Mouse (Mus musculus) erythroid progenitor cell, adult 5-6 weeks (primary cell): ENCODE results near the gene Nup98. TPM values are rescaled to one million over a fixed set of nuclear protein-coding genes. Genes with fewer than 3 reads are reported as not detected.

Experiments used
- ATAC-seq: replicated peaks from 2 replicates; pipeline ENCODE4 v1.8.0; 2016; ENCODE audit warnings: moderate number of reproducible peaks, mild to moderate bottlenecking, moderate TSS enrichment, inconsistent platforms; ENCODE audit not compliant: poor library complexity, low FRiP score, severe bottlenecking
- total RNA-seq, 2 experiments: library from RNA; stranded (forward) in 1 of 2; stranded (reverse) in 1 of 2; fragments of 150-400 nt in 1 of 2; fragments of 186-747, 209-891 nt in 1 of 2; gene quantifications; 2 replicates each; pipeline versions ENCODE4 v1.2.3 to v1.2.4; 2015 to 2017; ENCODE audit warnings: low replicate concordance in 2 of 2

Nup98 gene
- total RNA-seq (2015; ENCODE audit: low replicate concordance) (63.8 and 64.6 TPM in 2 replicates), total RNA-seq (2017; ENCODE audit: low replicate concordance) (53.6 and 64.2 TPM in 2 replicates)

- ATAC-seq = peak; percentile 93
Observed at GRCm38 (mm10) chr7:102209756-102210721, at the start of gene Nup98, which contains the start of gene Pgap2. Gene Nup98, minus strand, starts transcription at chr7:102210176. Gene Pgap2, plus strand, starts transcription at chr7:102210208.

- ATAC-seq = 0 out of 2 replicates have a peak, but pooled peaks have one; percentile 31
Observed at GRCm38 (mm10) chr7:102258753-102259152, 48.8 kb upstream of the Nup98 start.

DNA sequence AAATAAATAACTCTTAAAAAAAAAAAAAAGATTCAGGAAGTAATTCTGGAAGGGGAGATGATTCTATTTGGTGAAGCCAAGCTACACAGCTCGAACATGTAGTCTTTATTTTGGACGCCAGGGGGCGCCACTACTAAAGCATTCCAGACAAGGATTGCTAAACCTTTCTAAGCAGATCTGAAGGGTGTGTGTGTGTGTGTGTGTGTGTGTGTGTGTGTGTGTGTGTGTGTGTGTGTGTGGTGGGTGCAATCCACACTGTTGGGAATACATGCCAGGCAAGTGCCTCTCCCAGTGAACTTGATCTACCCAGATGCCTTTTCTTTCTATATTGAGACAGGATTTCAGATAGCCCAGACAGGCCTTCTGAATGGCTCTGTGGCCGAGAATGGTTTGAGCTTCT is 48.2 kb upstream of the Nup98 start:
- peak; percentile 76 for ATAC-seq

DNA sequence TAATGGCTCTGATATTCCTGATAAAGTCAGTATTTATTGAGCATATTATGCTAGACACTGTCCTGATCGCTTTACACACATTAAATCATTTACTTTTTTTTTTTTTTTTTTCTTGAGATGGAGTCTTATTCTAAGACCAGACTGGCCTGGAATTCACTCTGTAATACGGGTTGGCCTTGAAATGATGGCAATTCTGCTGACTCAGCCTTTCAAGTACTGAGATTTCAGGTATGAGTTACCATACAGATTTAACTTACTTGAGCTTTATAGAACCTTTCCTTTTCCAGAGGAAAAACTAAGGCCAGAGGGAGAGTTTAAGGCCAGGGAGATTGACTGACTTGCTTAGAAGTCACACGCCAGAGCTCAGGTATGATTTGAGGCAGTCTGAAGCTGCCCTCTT is 46.7 kb upstream of the Nup98 start:
- no peak for ATAC-seq

- ATAC-seq = no peak
Observed at GRCm38 (mm10) chr7:102255954-102256353, 46.0 kb upstream of the Nup98 start, which contains the start of gene Rhog. Gene Rhog, minus strand, starts transcription at chr7:102256054.

DNA sequence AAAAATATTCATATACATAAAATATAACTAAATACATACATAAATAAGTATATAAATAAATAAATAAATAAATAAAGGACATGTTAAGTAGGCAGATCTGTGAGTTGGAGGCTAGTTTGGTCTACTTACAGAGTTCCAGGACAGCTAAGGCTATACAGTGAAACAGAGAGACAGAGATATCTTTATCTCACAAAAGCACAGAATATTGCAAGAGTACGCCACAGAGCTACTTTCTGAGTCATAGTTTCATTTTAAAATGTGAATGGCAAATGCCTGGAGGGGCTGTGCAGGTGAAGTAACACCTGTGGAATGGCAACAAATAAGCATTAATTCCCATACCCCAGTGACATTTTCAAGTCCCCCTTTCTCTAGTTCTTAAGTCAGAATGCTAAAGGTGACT is 43.7 kb upstream of the Nup98 start:
- ATAC-seq = no peak

- peak; percentile 78 for ATAC-seq
Observed at GRCm38 (mm10) chr7:102250631-102251214, 40.7 kb upstream of the Nup98 start.

- ATAC-seq = peak; percentile 47
Observed at GRCm38 (mm10) chr7:102249896-102250630, 40.1 kb upstream of the Nup98 start.

DNA sequence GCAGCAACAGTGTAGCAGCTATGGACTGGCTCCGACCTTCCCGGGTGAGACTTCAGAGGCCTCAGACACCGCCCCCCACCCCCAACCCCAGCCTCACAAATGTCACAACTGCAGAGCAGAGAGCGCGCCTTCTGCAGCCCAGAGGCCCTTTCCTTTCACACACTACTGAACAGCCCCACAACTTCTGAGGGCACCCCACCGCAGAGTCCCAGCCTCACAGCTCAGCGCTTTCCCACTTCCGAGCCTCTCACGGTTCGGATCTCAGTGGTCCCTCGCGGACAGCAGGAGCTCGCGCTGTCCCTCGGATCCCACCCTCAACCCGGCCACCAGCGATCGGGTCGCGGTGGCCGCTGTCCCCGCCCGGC is 39.5 kb upstream of the Nup98 start:
- ATAC-seq = 0 out of 2 replicates have a peak, but pooled peaks have one; percentile 1

GRCm38 (mm10) chr7:102248691-102249404 is 38.9 kb upstream of the Nup98 start:
- peak; percentile 39 for ATAC-seq

GRCm38 (mm10) chr7:102246956-102247797 is 37.2 kb upstream of the Nup98 start:
- no peak for ATAC-seq

GRCm38 (mm10) chr7:102246265-102246664 is 36.3 kb upstream of the Nup98 start:
- ATAC-seq = no peak

GRCm38 (mm10) chr7:102245775-102246174 is 35.8 kb upstream of the Nup98 start:
- no peak for ATAC-seq

GRCm38 (mm10) chr7:102244782-102245535 is 35.0 kb upstream of the Nup98 start:
- ATAC-seq = no peak

- no peak for ATAC-seq
Observed at GRCm38 (mm10) chr7:102243870-102244269, 33.9 kb upstream of the Nup98 start.

- ATAC-seq = no peak
Observed at GRCm38 (mm10) chr7:102242917-102243316, 32.9 kb upstream of the Nup98 start.

DNA sequence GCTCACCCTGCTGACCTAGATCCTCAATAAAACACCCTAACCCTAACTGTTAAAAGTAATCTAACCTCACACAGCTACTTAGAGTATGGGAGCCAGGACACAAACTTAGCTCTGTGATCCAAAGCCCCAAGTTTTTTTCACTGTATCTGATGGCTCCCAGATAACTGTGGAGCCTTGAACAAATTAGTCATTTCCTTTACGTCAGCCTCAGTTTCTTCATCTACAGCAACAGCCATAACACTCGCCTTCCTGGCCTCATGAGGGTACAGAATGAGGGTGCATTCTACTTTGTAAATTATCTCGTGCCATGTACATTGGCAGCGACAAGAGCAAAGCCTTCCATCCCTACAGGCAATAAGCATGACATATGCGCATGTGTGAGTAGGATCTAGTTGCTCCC is 32.4 kb upstream of the Nup98 start:
- ATAC-seq = no peak

- ATAC-seq = no peak
Observed at GRCm38 (mm10) chr7:102239591-102239990, 29.6 kb upstream of the Nup98 start.
